ENCODE assay signal across 26 mouse cellular contexts in the genomic region with DNA sequence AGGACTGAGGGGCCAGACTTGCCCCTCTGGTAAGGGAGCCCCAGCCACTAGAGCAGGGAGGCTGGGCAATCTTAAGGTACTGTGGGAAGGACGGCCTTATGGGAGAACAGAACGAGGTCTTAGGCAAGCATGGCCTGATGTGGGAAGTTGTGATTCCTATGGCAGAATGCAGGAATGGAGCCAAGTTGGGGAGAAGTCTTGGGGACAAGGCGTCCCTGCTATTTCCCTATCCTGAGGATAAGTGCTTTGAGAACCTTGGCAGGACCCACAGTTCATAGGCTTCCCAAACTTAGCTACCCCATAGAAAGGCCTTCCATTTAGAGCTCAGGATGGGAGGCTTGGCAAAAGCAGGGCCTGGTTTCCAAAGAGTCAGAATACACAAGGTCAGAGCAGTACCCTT. TPM values are rescaled to one million over a fixed set of nuclear protein-coding genes. Genes with fewer than 3 reads are reported as not detected.
A peak's percentile ranks its signal among the peaks of the same experiment; 100 is the strongest.
DNase-seq lines count a peak whose midpoint lies in the region; ATAC-seq and TF ChIP-seq lines count a peak whose summit lies in the region.
"Had no signal": no experiment of that assay in that cellular context is flagged by ENCODE, and none has a peak within 500 bp of the region (broad histone marks: within the 10 kb centered on the region; RNA-seq: fewer than 3 reads in every experiment).

No protein-coding gene starts in this region.

- peak; percentile 70 for TF ChIP-seq EP300 in heart, adult 2 months (IDR thresholded peaks at IDR 0.05; ENCODE audit: insufficient read depth, low read depth, low read length)

- H3K27me3 ChIP-seq in forebrain, embryonic 12.5 days, result no peaks in the 10 kb centered on the region
- H3K27me3 ChIP-seq in forebrain, embryonic 16.5 days (replicated peaks; ENCODE audit: control insufficient read depth, insufficient read depth, low read length), result no peaks in the 10 kb centered on the region
- H3K27me3 ChIP-seq in heart, adult 2 months (ENCODE audit: control insufficient read depth, insufficient read depth, low read length), result no peaks in the 10 kb centered on the region
- H3K27me3 ChIP-seq in liver, embryonic 11.5 days (replicated peaks; ENCODE audit: control insufficient read depth, insufficient read depth, low read length), result no peaks in the 10 kb centered on the region
- no peaks in the 10 kb centered on the region for H3K27me3 ChIP-seq in liver, embryonic 12.5 days (replicated peaks)
- H3K27me3 ChIP-seq: CH12.LX; heart, embryonic 13.5 days; Patski had no signal

- no peak overlapping the region for H3K4me3 ChIP-seq in forebrain, embryonic 12.5 days (replicated peaks)
- no peak overlapping the region for H3K4me3 ChIP-seq in forebrain, embryonic 16.5 days (replicated peaks; ENCODE audit: low read length)
- no peak overlapping the region for H3K4me3 ChIP-seq in heart, adult 2 months
- H3K4me3 ChIP-seq in liver, embryonic 11.5 days (ENCODE audit: low read depth, low read length), result no peak overlapping the region
- H3K4me3 ChIP-seq in liver, embryonic 12.5 days, result no peak overlapping the region
- H3K4me3 ChIP-seq: forebrain, embryonic 10.5 days; heart, embryonic 13.5 days had no signal

- DNase-seq in heart, adult 2 months, result peak; percentile 38 to 51
- DNase-seq in heart, postnatal 4 days, result no peak
- DNase-seq in liver, embryonic 11.5 days (ENCODE audit: low spot score), result no peak
- DNase-seq in layer of hippocampus, postnatal 36 days, result no peak
- DNase-seq: adrenal gland, postnatal 10 days; adrenal gland, postnatal 36 days; B cell, adult 2 months; cerebellum, adult 18-20 months; cerebellum, adult 9-10 months; cerebellum, postnatal 14 days; gastrocnemius, postnatal 25 days; kidney, adult 18-20 months had no signal

- 91% methylated on average over 3 of the region's 3 CpGs for WGBS in forebrain, embryonic 12.5 days
- 87% methylated on average over 3 of the region's 3 CpGs for WGBS in forebrain, embryonic 16.5 days
- WGBS in heart, adult 2 months, result 49% methylated on average over 3 of the region's 3 CpGs
- 80% methylated on average over 3 of the region's 3 CpGs for WGBS in liver, embryonic 11.5 days
- 72% methylated on average over 3 of the region's 3 CpGs for WGBS in liver, embryonic 12.5 days (ENCODE audit: insufficient replicate concordance)

- no peaks in the 10 kb centered on the region for H3K79me2 ChIP-seq in heart, adult 2 months (replicated peaks; ENCODE audit: control insufficient read depth, insufficient read depth, low read length)

- TF ChIP-seq POLR2A in heart, adult 2 months (IDR thresholded peaks at IDR 0.05; ENCODE audit: insufficient read depth, low read depth, low read length), result no peak

- intact Hi-C loops in heart, adult 2 months (cut with DNase I), result loop anchor here (10.0 kb wide), 1 partner anchor 1706 kb away; the partner anchor contains the start of gene Patl1

- H3K9me3 ChIP-seq in forebrain, embryonic 12.5 days, result no peaks in the 10 kb centered on the region
- H3K9me3 ChIP-seq in forebrain, embryonic 16.5 days (ENCODE audit: control insufficient read depth, low read length), result no peaks in the 10 kb centered on the region
- H3K9me3 ChIP-seq in liver, embryonic 11.5 days (ENCODE audit: control insufficient read depth, low read length), result no peaks in the 10 kb centered on the region
- H3K9me3 ChIP-seq in liver, embryonic 12.5 days (replicated peaks), result no peaks in the 10 kb centered on the region
- H3K9me3 ChIP-seq: forebrain, embryonic 10.5 days; G1E; heart, embryonic 13.5 days had no signal

- H3K4me2 ChIP-seq in forebrain, embryonic 12.5 days, result no peak overlapping the region
- no peak overlapping the region for H3K4me2 ChIP-seq in forebrain, embryonic 16.5 days (ENCODE audit: low read length)
- H3K4me2 ChIP-seq in liver, embryonic 11.5 days, result no peak overlapping the region
- H3K4me2 ChIP-seq in liver, embryonic 12.5 days, result no peak overlapping the region
- H3K4me2 ChIP-seq: heart, embryonic 13.5 days; hindbrain, embryonic 14.5 days had no signal

- no peak for TF ChIP-seq CTCF in heart, adult 2 months (IDR thresholded peaks at IDR 0.05)

- 0 out of 2 replicates have a peak overlapping the region, but pooled peaks have one; percentile 25 for H3K9ac ChIP-seq in forebrain, embryonic 12.5 days
- no peak overlapping the region for H3K9ac ChIP-seq in forebrain, embryonic 16.5 days (replicated peaks; ENCODE audit: low read depth, low read length)
- no peak overlapping the region for H3K9ac ChIP-seq in heart, adult 2 months (ENCODE audit: low read depth, low read length)
- no peak overlapping the region for H3K9ac ChIP-seq in liver, embryonic 11.5 days (ENCODE audit: low read depth, low read length)
- H3K9ac ChIP-seq in liver, embryonic 12.5 days, result no peak overlapping the region
- H3K9ac ChIP-seq: heart, embryonic 13.5 days; hindbrain, embryonic 14.5 days had no signal

- ATAC-seq in forebrain, embryonic 12.5 days (ENCODE audit: low FRiP score), result no peak
- ATAC-seq in forebrain, embryonic 16.5 days, result no peak
- ATAC-seq in liver, embryonic 11.5 days (replicated peaks; ENCODE audit: low FRiP score), result no peak
- ATAC-seq in liver, embryonic 12.5 days, result no peak
- ATAC-seq: forebrain, embryonic 14.5 days; hindbrain, postnatal 0 days; inflammation-experienced regulatory T-cells, adult 6 months; intestine, embryonic 16.5 days; Patski had no signal

- H3K36me3 ChIP-seq in forebrain, embryonic 12.5 days (replicated peaks), result peaks cover 62% of the 10 kb centered on the region
- H3K36me3 ChIP-seq in forebrain, embryonic 16.5 days (ENCODE audit: control insufficient read depth, insufficient read depth), result peaks cover 4% of the 10 kb centered on the region; the same call in 1 of the 2 replicates
- peaks cover 2% of the 10 kb centered on the region; the same call in 1 of the 2 replicates for H3K36me3 ChIP-seq in heart, adult 2 months (ENCODE audit: control insufficient read depth, insufficient read depth, low read length)
- H3K36me3 ChIP-seq in liver, embryonic 11.5 days (ENCODE audit: control insufficient read depth, insufficient read depth, low read length), result peaks cover 33% of the 10 kb centered on the region
- H3K36me3 ChIP-seq in liver, embryonic 12.5 days, result peaks cover 77% of the 10 kb centered on the region

- H3K27ac ChIP-seq in forebrain, embryonic 12.5 days, result no peak overlapping the region
- H3K27ac ChIP-seq in forebrain, embryonic 16.5 days (ENCODE audit: low read length), result no peak overlapping the region
- H3K27ac ChIP-seq in heart, adult 2 months, result peak overlapping the region; percentile 68
- H3K27ac ChIP-seq in liver, embryonic 11.5 days (ENCODE audit: low read depth, low read length), result 0 out of 2 replicates have a peak overlapping the region, but pooled peaks have one; percentile 8
- no peak overlapping the region; the same call in 1 of the 2 replicates for H3K27ac ChIP-seq in liver, embryonic 12.5 days
- H3K27ac ChIP-seq: forebrain, embryonic 10.5 days; heart, embryonic 13.5 days; hindbrain, embryonic 14.5 days; hindbrain, postnatal 0 days had no signal

- H3K4me1 ChIP-seq in forebrain, embryonic 12.5 days, result peaks cover 7% of the 10 kb centered on the region
- peaks cover 11% of the 10 kb centered on the region for H3K4me1 ChIP-seq in forebrain, embryonic 16.5 days (replicated peaks; ENCODE audit: control insufficient read depth, insufficient read depth, low read length)
- peaks cover 8% of the 10 kb centered on the region for H3K4me1 ChIP-seq in heart, adult 2 months (ENCODE audit: control insufficient read depth, insufficient read depth, low read length)
- peaks cover 7% of the 10 kb centered on the region for H3K4me1 ChIP-seq in liver, embryonic 11.5 days (replicated peaks; ENCODE audit: control insufficient read depth, insufficient read depth, low read length)
- H3K4me1 ChIP-seq in liver, embryonic 12.5 days, result peaks cover 34% of the 10 kb centered on the region

RNA-seq across cellular contexts. Expression of gene Fen1, which starts 4.9 kb away (rescaled TPM):
- 130 and 134 TPM in 2 replicates for polyA plus RNA-seq in forebrain, embryonic 12.5 days (2016; fragmentation: Nextera tagmentation; extraction: Ambion mirVana)
- 47.4 and 48.9 TPM in 2 replicates for polyA plus RNA-seq in forebrain, embryonic 16.5 days (2015; fragmentation: Nextera tagmentation; extraction: Ambion mirVana)
- 1 to 10 TPM; 3.7 to 4.5 TPM for total RNA-seq in heart, adult 2 months (2021)
- polyA plus RNA-seq in heart, adult 2 months (2012; rRNA removed), result 2.9 and 3.8 TPM in 2 replicates
- total RNA-seq in heart, postnatal 4 days (2021), result 10 to 100 TPM; 26.8 to 27.2 TPM
- 215 and 236 TPM in 2 replicates for polyA plus RNA-seq in liver, embryonic 11.5 days (2014; fragmentation: Nextera tagmentation; extraction: Ambion mirVana)
- polyA plus RNA-seq in liver, embryonic 12.5 days (2016; fragmentation: Nextera tagmentation; extraction: Ambion mirVana), result 198 and 200 TPM in 2 replicates
- total RNA-seq in layer of hippocampus, postnatal 36 days (2021), result 10 to 100 TPM in 1 of 2 experiments, 1 to 10 TPM in 1; 8.8 to 10.1 TPM

RNA-seq across cellular contexts. Expression of gene Tmem258, which starts 5.0 kb away (rescaled TPM):
- 336 and 355 TPM in 2 replicates for polyA plus RNA-seq in forebrain, embryonic 12.5 days (2016; fragmentation: Nextera tagmentation; extraction: Ambion mirVana)
- 324 and 352 TPM in 2 replicates for polyA plus RNA-seq in forebrain, embryonic 16.5 days (2015; fragmentation: Nextera tagmentation; extraction: Ambion mirVana)
- 100 to 1,000 TPM; 154 to 181 TPM for total RNA-seq in heart, adult 2 months (2021)
- polyA plus RNA-seq in heart, adult 2 months (2012; rRNA removed), result 200 and 205 TPM in 2 replicates
- total RNA-seq in heart, postnatal 4 days (2021), result 100 to 1,000 TPM; 160 TPM
- 472 and 478 TPM in 2 replicates for polyA plus RNA-seq in liver, embryonic 11.5 days (2014; fragmentation: Nextera tagmentation; extraction: Ambion mirVana)
- polyA plus RNA-seq in liver, embryonic 12.5 days (2016; fragmentation: Nextera tagmentation; extraction: Ambion mirVana), result 350 and 353 TPM in 2 replicates
- total RNA-seq in layer of hippocampus, postnatal 36 days (2021), result 10 to 100 TPM; 78.7 to 80.1 TPM

RNA-seq across cellular contexts. Expression of gene Fads1, which starts 26.2 kb away (rescaled TPM):
- polyA plus RNA-seq in forebrain, embryonic 12.5 days (2016; fragmentation: Nextera tagmentation; extraction: Ambion mirVana), result 187 and 195 TPM in 2 replicates
- 171 and 179 TPM in 2 replicates for polyA plus RNA-seq in forebrain, embryonic 16.5 days (2015; fragmentation: Nextera tagmentation; extraction: Ambion mirVana)
- 10 to 100 TPM; 24.2 to 25.3 TPM for total RNA-seq in heart, adult 2 months (2021)
- polyA plus RNA-seq in heart, adult 2 months (2012; rRNA removed), result 14.6 and 16.2 TPM in 2 replicates
- 10 to 100 TPM; 52.4 to 54.5 TPM for total RNA-seq in heart, postnatal 4 days (2021)
- 113 and 121 TPM in 2 replicates for polyA plus RNA-seq in liver, embryonic 11.5 days (2014; fragmentation: Nextera tagmentation; extraction: Ambion mirVana)
- 86.4 and 91.6 TPM in 2 replicates for polyA plus RNA-seq in liver, embryonic 12.5 days (2016; fragmentation: Nextera tagmentation; extraction: Ambion mirVana)
- total RNA-seq in layer of hippocampus, postnatal 36 days (2021), result 100 to 1,000 TPM; 180 to 187 TPM

RNA-seq across cellular contexts. Expression of gene Myrf, which starts 31.7 kb away (rescaled TPM):
- 0.72 and 0.87 TPM in 2 replicates for polyA plus RNA-seq in forebrain, embryonic 12.5 days (2016; fragmentation: Nextera tagmentation; extraction: Ambion mirVana)
- polyA plus RNA-seq in forebrain, embryonic 16.5 days (2015; fragmentation: Nextera tagmentation; extraction: Ambion mirVana), result 0.29 and 0.30 TPM in 2 replicates
- 1 to 10 TPM; 3.9 to 4.7 TPM for total RNA-seq in heart, adult 2 months (2021)
- 6.0 and 6.5 TPM in 2 replicates for polyA plus RNA-seq in heart, adult 2 months (2012; rRNA removed)
- 10 to 100 TPM in 1 of 2 experiments, 1 to 10 TPM in 1; 9.0 to 11.9 TPM for total RNA-seq in heart, postnatal 4 days (2021)
- 23.8 and 24.1 TPM in 2 replicates for polyA plus RNA-seq in liver, embryonic 11.5 days (2014; fragmentation: Nextera tagmentation; extraction: Ambion mirVana)
- 6.6 TPM in 2 replicates for polyA plus RNA-seq in liver, embryonic 12.5 days (2016; fragmentation: Nextera tagmentation; extraction: Ambion mirVana)
- 10 to 100 TPM; 27.5 to 30.5 TPM for total RNA-seq in layer of hippocampus, postnatal 36 days (2021)
- total RNA-seq: gastrocnemius, adult 8-10 months; gastrocnemius, postnatal 25 days had no signal
- polyA plus RNA-seq: G1E; inflammation-experienced regulatory T-cells, adult 6 months had no signal

Comparison
In these comparisons a context has a peak if more than half of its experiments do, and no peak if none do; other contexts are left out.
1. H3K27ac ChIP-seq: peak in heart, adult 2 months (single experiment) and liver, embryonic 11.5 days (single experiment); none in forebrain, embryonic 12.5 days (single experiment), forebrain, embryonic 16.5 days (single experiment) and liver, embryonic 12.5 days (single experiment).
2. DNase-seq: peak in heart, adult 2 months (2 of 2); none in heart, postnatal 4 days (single experiment), liver, embryonic 11.5 days (single experiment) and layer of hippocampus, postnatal 36 days (0 of 2).
3. RNA of gene Fen1, which starts 4.9 kb away (polyA plus RNA-seq): 215 to 236 TPM in liver, embryonic 11.5 days, 198 to 200 TPM in liver, embryonic 12.5 days, 130 to 134 TPM in forebrain, embryonic 12.5 days and 47.4 to 48.9 TPM in forebrain, embryonic 16.5 days; 2.9 to 3.8 TPM in heart, adult 2 months; every median in the first group is over 10 times any median in the second.